Mouse (Mus musculus) A20 (cell line): Measurements from ENCODE around the gene Taar4.

Source experiments
- DNase-seq: peaks from one replicate; pipeline ENCODE4 v3.0.0-alpha.2; 2011; ENCODE audit warnings: low read depth, low spot score

Taar4 gene

GRCm38 (mm10) chr10:24007034-24007433, 46.7 kb downstream of the Taar4 start:
- DNase-seq: no peak

GRCm38 (mm10) chr10:24008143-24008542, 47.8 kb downstream of the Taar4 start:
- no peak for DNase-seq
